Mouse (Mus musculus) myocyte (in vitro differentiated cells): ENCODE data around the gene Gm3252.
"Not testable (repeated sequence)": the region's sequence is repeated elsewhere in the genome, so short reads cannot be mapped to it uniquely, and the experiment has no call there.

Experiments
- MYOD1 ChIP-seq, 3 experiments: IDR thresholded peaks; one replicate each; pipeline ENCODE4 v1.6.1; 2011; ENCODE audit warnings: control low read depth in 2 of 3, low read depth in 2 of 3, mild to moderate bottlenecking in 2 of 3, moderate library complexity in 1 of 3; ENCODE audit not compliant: insufficient read length in 2 of 3, control insufficient read depth in 1 of 3
- POLR2A ChIP-seq: IDR thresholded peaks from one replicate; pipeline ENCODE4 v1.6.1; 2011; ENCODE audit warnings: low read depth, mild to moderate bottlenecking, control low read depth, moderate library complexity; ENCODE audit not compliant: insufficient read length
- POLR2AphosphoS2 ChIP-seq: IDR thresholded peaks from one replicate; pipeline ENCODE4 v1.6.1; 2011; ENCODE audit warnings: low read depth, control low read depth; ENCODE audit not compliant: insufficient read length
- USF1 ChIP-seq: IDR thresholded peaks from one replicate; pipeline ENCODE4 v1.6.1; 2011; ENCODE audit warnings: low read depth, mild to moderate bottlenecking, control low read depth, moderate library complexity

DNA sequence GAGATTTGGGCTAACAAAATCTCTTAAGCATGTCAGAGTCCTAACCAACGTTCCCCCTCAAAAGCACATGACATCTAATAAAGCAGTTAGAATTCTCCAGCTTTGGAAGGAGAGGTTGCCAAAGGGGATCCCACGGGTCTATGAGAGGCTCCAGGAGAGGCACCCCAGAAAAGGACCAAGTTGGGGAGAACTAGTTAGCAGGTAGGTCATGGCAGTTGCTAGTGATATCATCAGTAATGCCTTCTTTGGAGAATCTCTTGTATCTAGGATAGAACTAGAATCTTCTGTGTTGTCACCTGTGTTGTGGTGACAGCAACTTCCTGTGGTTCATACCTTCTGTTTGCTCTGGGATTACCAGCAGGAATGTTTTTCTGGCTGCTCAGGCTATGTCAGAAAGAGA, 17.6 kb upstream of the Gm3252 start, which contains the start of gene Gm7876:
- TF ChIP-seq POLR2A; POLR2AphosphoS2; USF1; MYOD1 (IDR thresholded peaks at IDR 0.05; ENCODE audit: control insufficient read depth in 1 of 3, insufficient read length in 2 of 3, low read depth in 2 of 3): not testable (repeated sequence)
